Mouse (Mus musculus): ENCODE data around the gene Tmprss3.

The Tmprss3 gene

DNA sequence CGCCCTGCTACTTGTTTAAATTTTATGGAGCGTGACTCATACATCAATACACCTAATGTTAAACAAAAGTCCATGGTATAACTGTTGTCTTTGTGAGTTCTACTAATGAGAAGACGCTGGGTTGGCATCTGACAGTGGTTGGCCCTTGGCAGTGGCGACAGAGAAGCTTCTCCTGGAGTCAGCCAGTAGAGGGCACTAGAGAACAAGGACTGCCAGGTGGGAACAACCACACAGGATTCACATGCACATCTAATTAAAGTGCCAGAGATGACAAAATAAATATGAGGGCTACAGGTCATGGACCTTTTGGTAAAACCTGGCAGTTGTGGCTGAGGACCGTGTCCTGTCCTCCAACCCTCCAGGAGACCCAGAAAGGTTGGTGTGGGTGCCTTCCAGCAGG, 60.4 kb downstream of the Tmprss3 start:
- peak; percentile 39 to 57 for DNase-seq (ENCODE audit: low spot score in 2 of 2)

DNA sequence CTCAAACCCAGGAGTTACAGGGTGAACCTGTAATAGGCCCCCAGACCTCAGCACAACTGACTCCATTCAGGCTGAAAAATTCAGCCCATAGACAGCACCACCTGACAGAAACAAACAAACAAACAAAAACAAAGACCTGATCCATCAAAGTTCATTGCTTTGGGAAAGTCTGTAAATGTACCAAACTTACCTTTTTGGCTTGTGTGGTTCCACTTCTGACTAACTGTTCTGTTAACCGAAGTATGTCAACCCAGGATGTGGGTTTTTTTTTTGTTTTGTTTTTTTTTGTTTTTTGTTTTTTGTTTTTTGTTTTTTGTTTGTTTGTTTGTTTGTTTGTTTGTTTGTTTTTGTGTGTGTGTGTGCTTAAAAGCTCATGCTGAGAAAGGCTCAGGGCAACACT, 62.0 kb downstream of the Tmprss3 start:
- DNase-seq (ENCODE audit: low spot score in 2 of 2) = no peak

DNA sequence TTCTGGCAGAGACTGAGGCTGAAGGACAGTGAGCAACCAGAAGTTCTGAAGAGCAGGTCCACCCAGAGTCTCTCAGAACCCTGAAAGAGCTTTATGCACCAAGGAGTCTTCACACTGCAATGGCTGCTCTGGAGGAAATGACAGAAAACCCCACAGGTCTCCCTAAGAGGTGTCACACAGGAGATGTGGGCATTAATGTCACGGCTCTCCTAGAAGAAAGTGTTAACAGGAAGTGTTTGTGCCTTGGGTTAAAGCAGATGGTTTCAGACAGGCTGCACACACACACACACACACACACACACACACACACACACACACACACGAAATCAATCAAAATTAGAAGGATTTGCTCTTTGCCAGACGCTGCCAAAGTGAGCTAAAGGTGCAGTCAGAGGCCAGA, 62.5 kb downstream of the Tmprss3 start:
- DNase-seq (ENCODE audit: low spot score in 2 of 2) = no peak

DNA sequence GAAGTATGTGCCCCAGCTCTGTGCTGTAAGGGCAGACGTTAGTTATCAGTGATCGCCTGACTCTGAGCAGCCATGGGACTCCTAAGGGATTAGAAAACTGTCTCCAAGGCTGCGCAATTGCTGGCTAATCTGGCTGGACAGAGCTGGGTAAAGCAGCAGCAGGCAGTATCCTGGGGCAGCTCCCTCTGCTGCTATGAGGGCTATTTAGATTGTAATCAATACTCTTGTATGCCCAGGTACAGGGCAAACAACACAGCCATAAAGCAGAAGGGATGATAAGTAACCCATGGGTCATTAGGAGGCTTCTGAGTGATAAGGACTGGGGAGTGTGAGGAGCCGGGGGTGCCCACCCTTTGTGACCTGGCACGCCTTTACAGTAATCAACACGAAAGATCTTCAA, 63.9 kb downstream of the Tmprss3 start:
- no peak for DNase-seq (ENCODE audit: low spot score in 2 of 2)

DNA sequence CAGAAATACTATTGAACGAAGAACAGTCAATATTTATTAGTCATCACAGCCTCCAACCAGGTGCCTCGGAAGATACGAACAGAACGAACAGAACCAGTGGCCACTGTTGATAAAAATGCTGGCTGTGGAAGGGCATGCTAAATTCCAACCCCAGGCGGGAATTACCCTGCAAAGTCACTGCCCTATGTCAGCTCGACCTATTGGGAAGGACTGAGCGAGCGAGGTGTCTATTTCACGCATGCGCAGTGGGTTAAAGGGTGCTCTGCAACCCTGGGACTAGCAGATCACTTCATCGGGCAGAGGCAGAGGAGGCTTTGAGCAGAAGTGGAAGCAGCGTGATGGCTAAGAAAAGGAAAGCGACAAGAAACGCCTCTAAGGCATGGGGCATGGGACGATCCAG, 65.0 kb downstream of the Tmprss3 start:
- no peak for DNase-seq (ENCODE audit: low spot score in 2 of 2)

DNA sequence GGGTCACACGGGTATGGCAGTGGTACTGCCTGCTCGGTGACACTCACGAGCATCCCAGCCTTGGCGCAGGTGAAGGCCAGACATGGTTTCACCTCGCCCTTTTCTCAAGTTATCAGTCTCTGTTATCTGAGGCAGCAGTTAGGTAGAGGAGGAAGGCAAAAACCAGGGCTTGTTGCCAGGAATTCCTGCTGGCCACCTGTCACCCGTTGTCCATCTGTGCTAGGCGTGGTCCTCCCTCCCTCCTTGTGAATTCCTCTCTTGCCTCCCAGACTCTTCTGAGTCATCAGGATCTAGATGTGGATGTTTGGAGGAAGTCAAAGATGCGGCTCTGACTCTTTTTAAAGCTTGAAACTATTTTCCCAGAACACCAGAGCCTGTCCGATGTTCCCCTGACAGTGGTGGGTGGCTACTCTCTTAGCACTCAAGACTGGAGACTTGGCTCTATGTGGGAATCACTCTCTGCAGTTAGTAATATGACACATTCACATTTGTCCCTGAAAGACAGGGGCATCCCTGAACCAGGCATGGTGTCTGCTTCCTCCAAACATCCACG, 67.4 kb downstream of the Tmprss3 start:
- DNase-seq (ENCODE audit: low spot score in 2 of 2) = peak; percentile 47 to 51

DNA sequence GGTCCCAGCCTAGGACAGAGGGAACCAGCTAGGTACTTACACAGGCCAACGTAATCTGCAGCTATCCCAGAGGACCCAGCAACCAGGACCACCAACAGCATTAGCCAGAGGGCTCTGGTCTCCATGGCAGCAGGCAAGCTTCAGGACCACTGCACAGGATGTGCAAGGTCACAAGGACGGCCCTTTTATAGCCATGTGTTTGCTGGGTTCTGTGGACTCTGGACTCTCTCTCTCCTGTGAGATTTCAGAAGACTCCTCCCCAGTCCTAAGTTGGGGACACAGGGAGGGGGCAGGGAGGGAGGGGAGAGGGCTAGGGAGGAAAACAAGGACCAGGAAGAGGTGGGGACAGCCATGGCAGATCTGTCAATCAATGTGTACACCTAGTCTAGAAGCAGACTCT, 69.3 kb downstream of the Tmprss3 start, which contains the start of gene Tff3:
Tff3 (minus strand) TSS at position 195 of the 400 bp plus-strand sequence.
- no peak for DNase-seq (ENCODE audit: low spot score in 2 of 2)

Data from frontal cortex, postnatal 36 days (tissue).